Mouse (Mus musculus) heart, embryonic 16.5 days (tissue): ENCODE results near the gene Car5a. TPM values are rescaled to one million over a fixed set of nuclear protein-coding genes. Genes with fewer than 3 reads are reported as not detected.

ENCODE experiments used
- ATAC-seq: fragments of 200-750 bp; cut with Nextera tagmentation; replicated peaks from 2 replicates; pipeline ENCODE4 v1.8.0; 2017; ENCODE audit warnings: moderate number of reproducible peaks; ENCODE audit not compliant: insufficient read depth, low FRiP score; ENCODE audit errors: extremely low read depth
- H3K27ac ChIP-seq: fragments of 300-500 bp; sonication (generic); 2 replicates; pipeline ENCODE4 v1.5.1; 2014; ENCODE audit warnings: mild to moderate bottlenecking, low read length, control low read depth, moderate library complexity
- H3K27me3 ChIP-seq: fragments of 300-500 bp; sonication (generic); 2 replicates; pipeline ENCODE4 v1.6.1; 2014; ENCODE audit warnings: low read length, mixed read lengths; ENCODE audit not compliant: control insufficient read depth, insufficient read depth
- H3K36me3 ChIP-seq: fragments of 300-500 bp; sonication (generic); 2 replicates; pipeline ENCODE4 v1.6.1; 2014; ENCODE audit not compliant: control insufficient read depth, insufficient read depth
- H3K4me1 ChIP-seq: fragments of 300-500 bp; sonication (generic); 2 replicates; pipeline ENCODE4 v1.6.1; 2014; ENCODE audit warnings: low read length, mixed read lengths; ENCODE audit not compliant: control insufficient read depth, insufficient read depth
- H3K4me2 ChIP-seq: fragments of 300-500 bp; sonication (generic); 2 replicates; pipeline ENCODE4 v1.6.1; 2014; ENCODE audit warnings: low read depth, mild to moderate bottlenecking, control low read depth, low read length
- H3K4me3 ChIP-seq: fragments of 300-500 bp; sonication (generic); 2 replicates; pipeline ENCODE4 v1.5.1; 2014; ENCODE audit warnings: mild to moderate bottlenecking, control low read depth, low read length
- H3K9ac ChIP-seq: fragments of 300-500 bp; sonication (generic); 2 replicates; pipeline ENCODE4 v1.6.1; 2014; ENCODE audit warnings: low read length, control low read depth
- H3K9me3 ChIP-seq: fragments of 300-500 bp; sonication (generic); replicated peaks from 2 replicates; pipeline ENCODE4 v1.6.1; 2016; ENCODE audit warnings: low read length; ENCODE audit not compliant: control insufficient read depth
- WGBS: fragments of 180-500 bp; shearing (Covaris S2); extraction: QIAGEN DNeasy Blood & Tissue Kit; methylation state at CpG from one replicate; pipeline ENCODE4 v1.1.7; 2014; 5-methylcytosine and 5-hydroxymethylcytosine counted together
- polyA plus RNA-seq: library from polyadenylated mRNA; unstranded; fragments of >200 nt; fragmentation: Nextera tagmentation; extraction: Ambion mirVana; gene quantifications from 2 replicates; pipeline ENCODE4 v1.2.1, GENCODE M21; 2015

Car5a gene
- polyA plus RNA-seq, 1 experiment from 2014 or later: not detected

DNA sequence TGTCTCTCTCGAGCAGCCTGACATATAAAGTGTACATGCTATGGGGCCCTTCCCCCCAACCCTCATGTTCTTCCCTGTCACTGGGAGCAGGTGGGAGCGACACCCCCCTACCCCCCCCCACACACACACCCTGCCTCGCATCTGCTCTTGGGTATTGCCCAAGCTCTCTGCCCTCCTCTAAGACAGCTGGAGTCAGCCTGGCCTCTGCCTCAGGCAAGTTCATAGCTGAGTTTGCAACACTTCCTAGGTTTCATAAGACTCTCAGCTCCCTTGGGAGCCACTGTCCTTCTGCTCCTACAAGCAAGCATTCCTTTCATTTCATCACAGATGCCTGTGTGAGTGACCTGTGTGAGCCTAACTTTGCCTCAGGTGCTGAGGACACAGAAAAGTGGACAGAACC, 25.0 kb downstream of the Car5a start:
- no peak overlapping the region for H3K9ac ChIP-seq
- no peaks in the 10 kb centered on the region; the same call in 1 of the 2 replicates for H3K4me1 ChIP-seq
- H3K36me3 ChIP-seq: no peaks in the 10 kb centered on the region
- H3K4me3 ChIP-seq: no peak overlapping the region
- 54% methylated on average over 3 of the region's 3 CpGs for WGBS
- H3K27ac ChIP-seq: no peak overlapping the region
- H3K9me3 ChIP-seq: no peaks in the 10 kb centered on the region
- H3K4me2 ChIP-seq: no peak overlapping the region
- no peak for ATAC-seq
- H3K27me3 ChIP-seq: no peaks in the 10 kb centered on the region

DNA sequence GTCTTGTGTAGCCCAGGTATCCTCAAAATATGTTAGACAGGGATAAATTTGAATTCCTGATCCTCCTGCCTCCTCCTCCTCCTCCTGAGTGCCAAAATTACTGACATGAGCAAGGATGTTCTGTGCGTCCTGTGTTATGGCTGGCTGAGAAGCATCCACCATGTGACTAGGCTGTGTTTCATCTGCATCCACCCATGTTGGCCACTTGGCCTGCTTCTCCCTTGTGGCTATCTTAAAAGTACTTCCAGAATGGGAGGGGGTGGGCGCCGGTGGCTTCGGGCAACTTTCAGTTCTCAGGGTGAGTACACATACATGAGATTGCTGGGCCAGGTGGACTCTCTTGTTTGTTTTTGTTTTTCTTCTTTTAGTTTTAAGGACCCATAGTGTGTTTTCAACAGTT, 25.5 kb downstream of the Car5a start:
- Histone ChIP-seq H3K27ac (no peak overlapping the region), H3K9ac (no peak overlapping the region), H3K4me1 (no peaks in the 10 kb centered on the region; the same call in 1 of the 2 replicates), H3K27me3 (no peaks in the 10 kb centered on the region), H3K4me3 (no peak overlapping the region), H3K4me2 (no peak overlapping the region), H3K36me3 (no peaks in the 10 kb centered on the region), H3K9me3 (no peaks in the 10 kb centered on the region)
- 62% methylated on average over 4 of the region's 4 CpGs for WGBS
- ATAC-seq: no peak

- no peaks in the 10 kb centered on the region for H3K9me3 ChIP-seq
- H3K27ac ChIP-seq: no peak overlapping the region
- no peaks in the 10 kb centered on the region for H3K36me3 ChIP-seq
- ATAC-seq: no peak
- H3K27me3 ChIP-seq: no peaks in the 10 kb centered on the region; the same call in 1 of the 2 replicates
- H3K4me2 ChIP-seq: no peak overlapping the region
- no peak overlapping the region for H3K9ac ChIP-seq
- WGBS: 75% methylated on average over 8 of the region's 8 CpGs
- H3K4me1 ChIP-seq: peaks cover 3% of the 10 kb centered on the region; the same call in 1 of the 2 replicates
- no peak overlapping the region for H3K4me3 ChIP-seq
Observed at GRCm38 (mm10) chr8:121913378-121913777, 31.3 kb downstream of the Car5a start.

DNA sequence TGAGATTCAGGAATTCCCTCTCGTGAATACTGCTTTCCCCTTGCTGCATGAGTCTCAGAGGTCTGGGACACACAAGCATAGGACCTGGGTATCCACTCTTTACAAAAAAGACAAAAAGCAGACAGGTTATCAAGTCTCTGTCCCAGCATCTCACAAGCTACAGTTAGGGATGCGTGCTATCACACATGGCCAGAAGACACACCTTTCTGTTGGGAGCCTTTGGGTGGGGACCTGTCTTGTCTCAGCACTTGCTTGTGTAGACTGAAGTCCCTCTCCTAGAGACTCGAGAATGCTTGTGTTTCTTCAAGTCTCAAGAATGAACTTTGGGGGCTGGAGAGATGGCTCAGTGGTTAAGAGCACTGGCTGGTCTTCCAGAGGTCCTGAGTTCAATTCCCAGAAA, 31.9 kb downstream of the Car5a start:
- peaks cover 7% of the 10 kb centered on the region for H3K4me1 ChIP-seq
- no peak for ATAC-seq
- WGBS: 62% methylated on average over 3 of the region's 3 CpGs
- no peak overlapping the region for H3K27ac ChIP-seq
- no peak overlapping the region for H3K4me3 ChIP-seq
- no peaks in the 10 kb centered on the region for H3K36me3 ChIP-seq
- H3K4me2 ChIP-seq: no peak overlapping the region
- no peaks in the 10 kb centered on the region for H3K9me3 ChIP-seq
- H3K27me3 ChIP-seq: no peaks in the 10 kb centered on the region; the same call in 1 of the 2 replicates
- no peak overlapping the region for H3K9ac ChIP-seq

- 65% methylated on average over 7 of the region's 7 CpGs for WGBS
Observed at GRCm38 (mm10) chr8:121911987-121912386, 32.7 kb downstream of the Car5a start.

DNA sequence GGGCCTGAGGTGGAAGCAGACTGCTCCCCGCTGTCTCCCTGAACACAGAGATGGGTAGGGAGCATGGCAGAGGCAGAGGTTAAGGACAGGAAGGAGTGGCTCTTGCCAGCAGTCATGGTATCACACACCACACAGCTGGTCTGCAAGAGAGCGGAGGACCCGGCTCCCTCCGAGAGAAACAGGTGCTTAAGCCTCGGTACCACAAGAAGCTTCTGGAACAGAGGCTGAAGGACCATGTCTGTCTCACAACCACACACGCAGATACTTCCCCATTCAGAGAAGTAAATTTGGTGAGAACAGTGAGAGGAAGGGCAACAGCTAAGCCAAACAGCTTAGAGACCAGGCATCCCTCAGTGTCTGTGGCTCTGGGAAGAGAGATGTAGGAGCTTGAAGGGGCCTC, 33.3 kb downstream of the Car5a start:
- Histone ChIP-seq H3K4me1 (peaks cover 13% of the 10 kb centered on the region), H3K27me3 (no peaks in the 10 kb centered on the region; the same call in 1 of the 2 replicates), H3K4me2 (no peak overlapping the region), H3K36me3 (no peaks in the 10 kb centered on the region), H3K27ac (no peak overlapping the region), H3K4me3 (no peak overlapping the region), H3K9ac (no peak overlapping the region; the same call in 1 of the 2 replicates), H3K9me3 (no peaks in the 10 kb centered on the region)
- WGBS: 80% methylated on average over 6 of the region's 6 CpGs
- no peak for ATAC-seq

More at GRCm38 (mm10) chr8:121911987-121912386, 32.7 kb downstream of the Car5a start:
- H3K4me3 ChIP-seq: no peak overlapping the region
- H3K4me2 ChIP-seq: no peak overlapping the region
- no peak overlapping the region for H3K27ac ChIP-seq
- no peaks in the 10 kb centered on the region for H3K9me3 ChIP-seq
- peaks cover 8% of the 10 kb centered on the region for H3K4me1 ChIP-seq
- no peaks in the 10 kb centered on the region; the same call in 1 of the 2 replicates for H3K27me3 ChIP-seq
- no peak for ATAC-seq
- no peaks in the 10 kb centered on the region for H3K36me3 ChIP-seq
- no peak overlapping the region for H3K9ac ChIP-seq

DNA sequence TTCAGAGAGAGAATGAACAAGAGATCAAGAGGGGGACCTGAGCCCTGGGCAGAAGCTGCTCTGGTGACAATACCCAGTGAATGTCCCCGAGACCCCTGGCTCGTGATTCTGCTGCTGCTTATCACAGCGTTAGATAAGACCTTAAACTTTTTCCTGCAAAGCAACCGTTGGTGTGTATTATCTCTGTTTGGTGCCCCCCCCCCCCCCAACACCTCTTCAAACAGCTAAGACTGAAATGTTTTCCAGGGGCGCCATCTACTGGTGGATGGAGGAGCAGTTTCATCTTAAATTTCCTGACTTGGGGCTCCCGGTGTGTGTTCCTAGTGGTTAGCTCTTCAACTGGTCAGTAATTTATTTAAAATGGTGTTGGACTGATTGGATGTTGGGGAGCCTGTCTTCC, 35.0 kb downstream of the Car5a start:
- H3K27me3 ChIP-seq: no peaks in the 10 kb centered on the region; the same call in 1 of the 2 replicates
- WGBS: under 1% methylated on average over 6 of the region's 6 CpGs
- H3K27ac ChIP-seq: no peak overlapping the region
- peaks cover 27% of the 10 kb centered on the region for H3K4me1 ChIP-seq
- no peaks in the 10 kb centered on the region for H3K9me3 ChIP-seq
- no peak for ATAC-seq
- no peak overlapping the region for H3K4me3 ChIP-seq
- H3K9ac ChIP-seq: no peak overlapping the region
- no peak overlapping the region for H3K4me2 ChIP-seq
- no peaks in the 10 kb centered on the region for H3K36me3 ChIP-seq

DNA sequence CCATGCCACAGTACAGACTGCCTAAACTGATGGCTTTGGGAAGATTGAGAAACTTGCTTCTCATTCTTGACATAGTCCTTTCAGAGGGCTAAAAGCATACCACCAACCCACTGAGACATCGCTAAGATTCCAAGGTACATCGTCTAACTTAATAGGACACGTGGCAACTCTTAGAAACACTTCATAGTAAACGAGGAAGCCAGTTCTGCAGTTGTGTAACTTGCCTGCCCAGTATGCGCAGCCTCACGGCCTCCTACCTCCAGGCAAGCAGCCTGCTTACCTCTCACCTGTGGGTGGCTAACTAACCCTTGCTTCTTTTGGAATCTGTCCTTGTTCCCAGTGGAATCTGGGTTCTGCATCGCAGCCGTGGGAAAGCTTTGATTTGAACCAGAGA, 35.6 kb downstream of the Car5a start:
- H3K27ac ChIP-seq: no peak overlapping the region
- no peak overlapping the region for H3K4me2 ChIP-seq
- ATAC-seq: no peak
- no peaks in the 10 kb centered on the region; the same call in 1 of the 2 replicates for H3K27me3 ChIP-seq
- no peaks in the 10 kb centered on the region for H3K9me3 ChIP-seq
- peaks cover 27% of the 10 kb centered on the region for H3K4me1 ChIP-seq
- no peak overlapping the region for H3K4me3 ChIP-seq
- 46% methylated on average over 8 of the region's 8 CpGs for WGBS
- no peaks in the 10 kb centered on the region for H3K36me3 ChIP-seq
- H3K9ac ChIP-seq: no peak overlapping the region

DNA sequence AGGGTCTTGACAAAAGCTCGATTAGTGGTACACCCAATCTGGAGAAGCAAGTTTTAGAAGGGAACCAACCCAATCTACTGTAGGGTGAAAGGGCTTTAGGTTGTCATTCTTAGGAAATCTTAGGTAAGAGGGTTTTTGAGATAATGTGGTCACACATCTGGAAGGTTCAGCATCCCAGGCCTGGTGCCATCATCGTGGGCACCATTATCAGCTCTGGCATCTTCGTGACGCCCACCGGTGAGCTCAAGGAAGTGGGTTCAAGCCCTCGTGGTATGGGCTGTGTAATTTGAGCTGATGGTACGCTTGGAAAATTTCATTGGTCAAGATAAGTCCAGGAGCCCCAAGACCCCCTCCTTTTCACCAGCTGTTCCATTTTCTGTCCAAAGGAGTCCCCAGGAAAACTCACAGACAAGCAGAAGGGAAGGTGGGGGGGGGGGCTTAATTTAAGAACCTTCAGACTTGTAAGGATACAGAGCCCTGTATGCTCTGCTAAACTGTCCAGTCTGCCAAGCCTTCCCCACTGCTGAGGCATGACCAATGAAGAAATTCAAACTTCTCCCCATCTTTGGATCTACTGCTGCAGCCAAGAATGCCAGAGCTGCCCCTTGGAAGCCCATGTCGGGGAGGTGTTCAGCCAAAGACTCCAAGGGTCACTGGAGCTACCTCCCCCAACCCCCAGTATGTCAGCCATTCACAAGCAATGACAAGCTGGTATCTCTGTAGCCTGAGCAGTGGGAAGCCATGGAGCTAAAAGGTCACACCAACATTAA, 36.1 kb downstream of the Car5a start:
- WGBS: 38% methylated on average over 8 of the region's 8 CpGs
- Histone ChIP-seq H3K4me2 (peak overlapping the region; percentile 100), H3K36me3 (no peaks in the 10 kb centered on the region), H3K9ac (peak overlapping the region; percentile 58; the same call in 1 of the 2 replicates), H3K27ac (no peak overlapping the region), H3K4me3 (peak overlapping the region; percentile 74), H3K27me3 (no peaks in the 10 kb centered on the region; the same call in 1 of the 2 replicates), H3K9me3 (no peaks in the 10 kb centered on the region), H3K4me1 (peaks cover 27% of the 10 kb centered on the region)
- ATAC-seq: no peak
